Mouse (Mus musculus) E14TG2a.4 (cell line): ENCODE data around the gene Rnf115.

ENCODE experiments used
- CTCF ChIP-seq: conservative IDR thresholded peaks from 2 replicates; pipeline ENCODE4 v1.5.1; 2014; ENCODE audit warnings: low read length
- NANOG ChIP-seq: IDR thresholded peaks from 2 replicates; pipeline ENCODE4 v1.6.1; 2014; ENCODE audit warnings: borderline replicate concordance, low read length, mixed read lengths
- POU5F1 ChIP-seq: IDR thresholded peaks from 2 replicates; pipeline ENCODE4 v1.6.1; 2014; ENCODE audit warnings: low read length, borderline replicate concordance

- no peak for TF ChIP-seq CTCF
- no peak for TF ChIP-seq POU5F1
- TF ChIP-seq NANOG: no peak
Measured at GRCm38 (mm10) chr3:96829856-96830255, 102.4 kb downstream of the Rnf115 start.
